Mouse (Mus musculus) left cerebral cortex, adult 8-10 months (tissue): ENCODE measurements at regions not wholly inside any gene's neighbourhood (a gene's known extent, or its start where the extent isn't known, plus 50 kb on each side); places are given as distances from the start of the nearest gene placed in this dataset.

Source experiments
- DNase-seq, 2 experiments: peaks; one replicate each; pipeline ENCODE4 v3.0.0; 2022; ENCODE audit warnings: low spot score in 2 of 2

GRCm38 (mm10) chr4:53915326-53915725 is 89.5 kb downstream of the Tmem38b start:
- no peak for DNase-seq

GRCm38 (mm10) chr4:53919188-53919587 is 93.3 kb downstream of the Tmem38b start:
- DNase-seq: no peak

- no peak for DNase-seq
Measured at GRCm38 (mm10) chr4:53920587-53920986, 94.7 kb downstream of the Tmem38b start.

- no peak for DNase-seq
Measured at GRCm38 (mm10) chr4:53931068-53931467, 105.2 kb downstream of the Tmem38b start.

- peak; percentile 20 to 25 for DNase-seq
Measured at GRCm38 (mm10) chr4:53931499-53931898, 105.7 kb downstream of the Tmem38b start.

- DNase-seq: no peak
Measured at GRCm38 (mm10) chr4:53935306-53935705, 109.5 kb downstream of the Tmem38b start.

GRCm38 (mm10) chr4:53948736-53949135 is 122.9 kb downstream of the Tmem38b start:
- no peak for DNase-seq

GRCm38 (mm10) chr4:53949164-53949563 is 123.3 kb downstream of the Tmem38b start:
- DNase-seq: no peak

- DNase-seq: no peak
Measured at GRCm38 (mm10) chr4:53950496-53950895, 124.7 kb downstream of the Tmem38b start.

- DNase-seq: no peak
Measured at GRCm38 (mm10) chr4:53951003-53951733, 125.3 kb downstream of the Tmem38b start.

- no peak for DNase-seq
Measured at GRCm38 (mm10) chr4:53951734-53952109, 125.9 kb downstream of the Tmem38b start.

GRCm38 (mm10) chr4:53952288-53952687 is 126.4 kb downstream of the Tmem38b start:
- no peak for DNase-seq

GRCm38 (mm10) chr4:53962458-53962857 is 136.6 kb downstream of the Tmem38b start:
- DNase-seq: no peak

- no peak for DNase-seq
Measured at GRCm38 (mm10) chr4:53970461-53970860, 144.6 kb downstream of the Tmem38b start.

GRCm38 (mm10) chr4:53970960-53971359 is 145.1 kb downstream of the Tmem38b start:
- DNase-seq: no peak

- no peak for DNase-seq
Measured at GRCm38 (mm10) chr4:53976036-53976638, 150.3 kb downstream of the Tmem38b start.

GRCm38 (mm10) chr4:53986519-53987301 is 160.9 kb downstream of the Tmem38b start:
- DNase-seq: no peak

- DNase-seq: no peak
Measured at GRCm38 (mm10) chr4:53987536-53987935, 161.7 kb downstream of the Tmem38b start.

GRCm38 (mm10) chr4:54021069-54021829 is 195.4 kb downstream of the Tmem38b start:
- DNase-seq: no peak

GRCm38 (mm10) chr4:54021861-54022385 is 196.1 kb downstream of the Tmem38b start:
- no peak for DNase-seq

GRCm38 (mm10) chr4:54026919-54027318 is 201.1 kb downstream of the Tmem38b start:
- DNase-seq: no peak
